Comparison of ENCODE assay signal across 10 mouse cellular contexts in genomic region chr1:74885369-74886042, GRCm38 (mm10). TPM values are rescaled to one million over a fixed set of nuclear protein-coding genes. Genes with fewer than 3 reads are reported as not detected.
DNase-seq lines count a peak whose midpoint lies in the region; ATAC-seq and TF ChIP-seq lines count a peak whose summit lies in the region.
"Had no signal": no experiment of that assay in that cellular context is flagged by ENCODE, and none has a peak within 500 bp of the region (broad histone marks: within the 10 kb centered on the region; RNA-seq: fewer than 3 reads in every experiment).

Gene Fev, minus strand, starts transcription at chr1:74885419.

- H3K36me3 ChIP-seq in heart, embryonic 16.5 days (ENCODE audit: control insufficient read depth, insufficient read depth), result no peaks in the 10 kb centered on the region
- no peaks in the 10 kb centered on the region for H3K36me3 ChIP-seq in embryonic facial prominence, embryonic 12.5 days
- no peaks in the 10 kb centered on the region for H3K36me3 ChIP-seq in intestine, postnatal 0 days (ENCODE audit: control insufficient read depth, insufficient read depth)
- no peaks in the 10 kb centered on the region for H3K36me3 ChIP-seq in neural tube, embryonic 12.5 days

- peaks cover 88% of the 10 kb centered on the region for H3K27me3 ChIP-seq in heart, embryonic 16.5 days (ENCODE audit: control insufficient read depth, insufficient read depth, low read length)
- peaks cover 96% of the 10 kb centered on the region for H3K27me3 ChIP-seq in embryonic facial prominence, embryonic 12.5 days
- peaks cover 88% of the 10 kb centered on the region for H3K27me3 ChIP-seq in intestine, postnatal 0 days (replicated peaks; ENCODE audit: control insufficient read depth, insufficient read depth, low read length)
- H3K27me3 ChIP-seq in neural tube, embryonic 12.5 days (replicated peaks), result peaks cover 97% of the 10 kb centered on the region

- H3K9ac ChIP-seq in heart, embryonic 16.5 days (ENCODE audit: low read length), result no peak within 1 kb of the TSS
- H3K9ac ChIP-seq in embryonic facial prominence, embryonic 12.5 days, result peak within 1 kb of the TSS; percentile 19; the same call in 1 of the 2 replicates
- H3K9ac ChIP-seq in intestine, postnatal 0 days (ENCODE audit: low read depth, low read length), result no peak within 1 kb of the TSS
- H3K9ac ChIP-seq in neural tube, embryonic 12.5 days, result no peak within 1 kb of the TSS

- peak within 1 kb of the TSS; percentile 38 for H3K4me3 ChIP-seq in heart, embryonic 16.5 days (ENCODE audit: low read length)
- peak within 1 kb of the TSS; percentile 29 for H3K4me3 ChIP-seq in embryonic facial prominence, embryonic 12.5 days
- H3K4me3 ChIP-seq in intestine, postnatal 0 days (ENCODE audit: low read depth, low read length), result peak within 1 kb of the TSS; percentile 17
- peak within 1 kb of the TSS; percentile 15; the same call in 1 of the 2 replicates for H3K4me3 ChIP-seq in neural tube, embryonic 12.5 days

- H3K9me3 ChIP-seq in heart, embryonic 16.5 days (replicated peaks; ENCODE audit: control insufficient read depth, low read length), result no peaks in the 10 kb centered on the region
- H3K9me3 ChIP-seq in embryonic facial prominence, embryonic 12.5 days, result no peaks in the 10 kb centered on the region
- H3K9me3 ChIP-seq in intestine, postnatal 0 days (ENCODE audit: control insufficient read depth), result no peaks in the 10 kb centered on the region
- H3K9me3 ChIP-seq in neural tube, embryonic 12.5 days, result no peaks in the 10 kb centered on the region

- H3K4me1 ChIP-seq in heart, embryonic 16.5 days (ENCODE audit: control insufficient read depth, insufficient read depth, low read length), result peaks cover 15% of the 10 kb centered on the region
- peaks cover 28% of the 10 kb centered on the region for H3K4me1 ChIP-seq in embryonic facial prominence, embryonic 12.5 days
- no peaks in the 10 kb centered on the region for H3K4me1 ChIP-seq in intestine, postnatal 0 days (replicated peaks; ENCODE audit: control insufficient read depth, insufficient read depth, low read length)
- peaks cover 24% of the 10 kb centered on the region for H3K4me1 ChIP-seq in neural tube, embryonic 12.5 days

- H3K4me2 ChIP-seq in heart, embryonic 16.5 days (ENCODE audit: low read depth, low read length), result peak within 1 kb of the TSS; percentile 62
- H3K4me2 ChIP-seq in embryonic facial prominence, embryonic 12.5 days (replicated peaks), result peak within 1 kb of the TSS; percentile 44
- H3K4me2 ChIP-seq in intestine, postnatal 0 days (replicated peaks; ENCODE audit: low read depth), result peak within 1 kb of the TSS; percentile 41
- peak within 1 kb of the TSS; percentile 46 for H3K4me2 ChIP-seq in neural tube, embryonic 12.5 days (replicated peaks)

- under 1% methylated on average over 42 of the region's 43 CpGs for WGBS in heart, embryonic 16.5 days
- WGBS in embryonic facial prominence, embryonic 12.5 days, result under 1% methylated on average over 43 of the region's 43 CpGs
- WGBS in intestine, postnatal 0 days, result 1% methylated on average over 43 of the region's 43 CpGs
- 1% methylated on average over 43 of the region's 43 CpGs for WGBS in neural tube, embryonic 12.5 days

- intact Hi-C loops in heart, postnatal 14 days (cut with DNase I), result no loop called here
- intact Hi-C loops in gastrocnemius, postnatal 14 days (cut with DNase I; ENCODE audit: low total_unique reads), result no loop called here

- TF ChIP-seq CTCF in intestine, postnatal 0 days (IDR thresholded peaks at IDR 0.05; ENCODE audit: low read depth), result no peak

- peak; percentile 65 for ATAC-seq in heart, embryonic 16.5 days (replicated peaks; ENCODE audit: extremely low read depth, insufficient read depth, low FRiP score)
- no peak for ATAC-seq in embryonic facial prominence, embryonic 12.5 days (ENCODE audit: insufficient number of reproducible peaks, insufficient read depth, low FRiP score, low TSS enrichment)
- ATAC-seq in intestine, postnatal 0 days, result no peak
- no peak for ATAC-seq in neural tube, embryonic 12.5 days (ENCODE audit: low FRiP score, low read depth)

- H3K27ac ChIP-seq in heart, embryonic 16.5 days (ENCODE audit: low read length), result no peak within 1 kb of the TSS
- no peak within 1 kb of the TSS for H3K27ac ChIP-seq in embryonic facial prominence, embryonic 12.5 days
- H3K27ac ChIP-seq in intestine, postnatal 0 days (ENCODE audit: low read depth, low read length), result no peak within 1 kb of the TSS
- no peak within 1 kb of the TSS for H3K27ac ChIP-seq in neural tube, embryonic 12.5 days

- DNase-seq in heart, postnatal 14 days, result no peak
- DNase-seq in urinary bladder, postnatal 10 days (ENCODE audit: low spot score), result no peak
- no peak for DNase-seq in gastrocnemius, postnatal 14 days
- DNase-seq in adrenal gland, postnatal 36 days, result no peak

RNA-seq across cellular contexts. Expression of gene Fev, which starts in this region (rescaled TPM):
- 0.39 and 0.66 TPM in 2 replicates for polyA plus RNA-seq in heart, embryonic 16.5 days (2015; fragmentation: Nextera tagmentation; extraction: Ambion mirVana)
- total RNA-seq in heart, postnatal 14 days (2021), result not detected
- 0.32 and 0.56 TPM in 2 replicates for polyA plus RNA-seq in embryonic facial prominence, embryonic 12.5 days (2016; fragmentation: Nextera tagmentation; extraction: Ambion mirVana)
- 0.59 and 1.3 TPM in 2 replicates for polyA plus RNA-seq in intestine, postnatal 0 days (2015; fragmentation: Nextera tagmentation; extraction: Ambion mirVana)
- 0.32 TPM in 1 of 2 replicates, not detected in the other for polyA plus RNA-seq in neural tube, embryonic 12.5 days (2016; fragmentation: Nextera tagmentation; extraction: Ambion mirVana)
- total RNA-seq in gastrocnemius, postnatal 14 days (2021), result not detected
- 1 to 10 TPM in 1 of 2 experiments, under 1 TPM in 1; 0.93 to 1.1 TPM for total RNA-seq in adrenal gland, postnatal 36 days (2021)
- total RNA-seq: CH12.LX had no signal
- polyA plus RNA-seq: gonadal fat pad, adult 2 months had no signal

Comparison
In these comparisons a context has a peak if more than half of its experiments do, and no peak if none do; other contexts are left out.
1. Peak in ATAC-seq, H3K4me3 ChIP-seq and H3K4me2 ChIP-seq in heart, embryonic 16.5 days; RNA of the gene not detected or under 1 TPM.